Mouse (Mus musculus) liver, adult 2 months (tissue): ENCODE data around the gene Tfdp1. TPM values are rescaled to one million over a fixed set of nuclear protein-coding genes. Genes with fewer than 3 reads are reported as not detected.

ENCODE experiments used
- DNase-seq: peaks from one replicate; pipeline ENCODE4 v3.0.0-alpha.2; 2011; ENCODE audit warnings: low read depth, low spot score; ENCODE audit errors: extremely low read depth
- H3K27ac ChIP-seq: fragments of 200-500 bp; replicated peaks from 2 replicates; pipeline ENCODE4 v1.5.1; 2012; ENCODE audit warnings: low read depth, mild to moderate bottlenecking, control low read depth, inconsistent platforms, low read length; ENCODE audit not compliant: insufficient read depth
- H3K27me3 ChIP-seq: fragments of 200-500 bp; 2 replicates; pipeline ENCODE4 v1.6.1; 2012; ENCODE audit warnings: mild to moderate bottlenecking, moderate library complexity, low read length, inconsistent platforms; ENCODE audit not compliant: control insufficient read depth, insufficient read depth
- H3K36me3 ChIP-seq: fragments of 200-500 bp; 2 replicates; pipeline ENCODE4 v1.6.1; 2012; ENCODE audit warnings: low read length, inconsistent platforms; ENCODE audit not compliant: control insufficient read depth, insufficient read depth
- H3K4me1 ChIP-seq: fragments of 200-500 bp; 2 replicates; pipeline ENCODE4 v1.6.1; 2011; ENCODE audit warnings: low read length; ENCODE audit not compliant: control insufficient read depth, insufficient read depth
- H3K4me3 ChIP-seq: fragments of 200-500 bp; 2 replicates; pipeline ENCODE4 v1.5.1; 2011; ENCODE audit warnings: low read depth, mild to moderate bottlenecking, control low read depth, low read length, moderate library complexity; ENCODE audit not compliant: insufficient read depth
- H3K79me2 ChIP-seq: fragments of 200-500 bp; 2 replicates; pipeline ENCODE4 v1.6.1; 2012; ENCODE audit warnings: inconsistent platforms, mild to moderate bottlenecking, low read length, moderate library complexity; ENCODE audit not compliant: control insufficient read depth, insufficient read depth
- H3K9ac ChIP-seq: fragments of 200-500 bp; 2 replicates; pipeline ENCODE4 v1.6.1; 2012; ENCODE audit warnings: low read depth, mild to moderate bottlenecking, control low read depth, inconsistent platforms, low read length
- CTCF ChIP-seq: fragments of 200-500 bp; IDR thresholded peaks from 2 replicates; pipeline ENCODE4 v1.5.1; 2011; ENCODE audit warnings: low read depth, low read length, control low read depth
- POLR2A ChIP-seq: fragments of 200-500 bp; IDR thresholded peaks from 2 replicates; pipeline ENCODE4 v1.6.1; 2011; ENCODE audit warnings: low read length, control low read depth; ENCODE audit not compliant: insufficient read depth; ENCODE audit errors: extremely low read depth
- WGBS: fragments of 180-500 bp; shearing (Covaris S2); methylation state at CpG from one replicate; pipeline ENCODE4 v1.1.7; 2018; 5-methylcytosine and 5-hydroxymethylcytosine counted together
- polyA plus RNA-seq: library from polyadenylated mRNA; depleted of rRNA; stranded (reverse); fragments of >200 nt; gene quantifications from 2 replicates; pipeline ENCODE4 v1.2.3, GENCODE M21; 2012
- total RNA-seq: library from RNA; depleted of rRNA; stranded (reverse); fragments of >200 nt; gene quantifications from 2 replicates; pipeline ENCODE4 v1.2.3, GENCODE M21; 2014

The Tfdp1 gene
- total and polyA plus RNA-seq, 2 experiments = 12.9 to 13.2 TPM

GRCm38 (mm10) chr8:13388744-13389143 is 50.2 kb downstream of the Tfdp1 start:
- TF ChIP-seq CTCF (no peak), POLR2A (no peak)
- WGBS = 87% methylated on average over 2 of the region's 2 CpGs
- no peaks in the 10 kb centered on the region for H3K4me1 ChIP-seq
- H3K79me2 ChIP-seq = no peaks in the 10 kb centered on the region
- no peaks in the 10 kb centered on the region for H3K27me3 ChIP-seq
- no peak overlapping the region for H3K4me3 ChIP-seq
- no peaks in the 10 kb centered on the region for H3K36me3 ChIP-seq
- H3K9ac ChIP-seq = no peak overlapping the region
- no peak overlapping the region for H3K27ac ChIP-seq
- DNase-seq = no peak

GRCm38 (mm10) chr8:13393869-13394268 is 55.3 kb downstream of the Tfdp1 start:
- no peaks in the 10 kb centered on the region for H3K27me3 ChIP-seq
- H3K9ac ChIP-seq = no peak overlapping the region
- H3K4me1 ChIP-seq = no peaks in the 10 kb centered on the region
- no peaks in the 10 kb centered on the region for H3K79me2 ChIP-seq
- no peak overlapping the region for H3K27ac ChIP-seq
- no peak for DNase-seq
- TF ChIP-seq CTCF = no peak
- no peaks in the 10 kb centered on the region for H3K36me3 ChIP-seq
- H3K4me3 ChIP-seq = no peak overlapping the region
- 89% methylated on average over 7 of the region's 7 CpGs for WGBS

- Histone ChIP-seq H3K27ac (no peak within 1 kb of the TSS), H3K27me3 (no peaks in the 10 kb centered on the region), H3K36me3 (no peaks in the 10 kb centered on the region), H3K4me1 (no peaks in the 10 kb centered on the region), H3K9ac (no peak within 1 kb of the TSS), H3K79me2 (no peaks in the 10 kb centered on the region), H3K4me3 (no peak within 1 kb of the TSS)
- 79% methylated on average over 5 of the region's 5 CpGs for WGBS
- TF ChIP-seq POLR2A (no peak), CTCF (no peak)
- no peak for DNase-seq
These were observed 58.2 kb downstream of the Tfdp1 start, which contains the start of gene Atp4b for GRCm38 (mm10) chr8:13396725-13397124. Gene Atp4b (minus strand): TSS chr8:13396825.

- Histone ChIP-seq H3K79me2 (no peaks in the 10 kb centered on the region), H3K36me3 (no peaks in the 10 kb centered on the region), H3K4me1 (no peaks in the 10 kb centered on the region), H3K4me3 (no peak overlapping the region), H3K27me3 (no peaks in the 10 kb centered on the region; the same call in 1 of the 2 replicates), H3K9ac (no peak overlapping the region), H3K27ac (no peak overlapping the region)
- DNase-seq = no peak
- WGBS = 32% methylated on average over 6 of the region's 6 CpGs
- TF ChIP-seq CTCF = no peak
- TF ChIP-seq POLR2A = no peak
These were observed 65.0 kb downstream of the Tfdp1 start for GRCm38 (mm10) chr8:13403517-13403916.

- Histone ChIP-seq H3K27ac (no peak within 1 kb of the TSS), H3K36me3 (no peaks in the 10 kb centered on the region), H3K9ac (no peak within 1 kb of the TSS), H3K4me3 (no peak within 1 kb of the TSS), H3K79me2 (no peaks in the 10 kb centered on the region), H3K4me1 (no peaks in the 10 kb centered on the region), H3K27me3 (no peaks in the 10 kb centered on the region; the same call in 1 of the 2 replicates)
- 85% methylated on average over 5 of the region's 5 CpGs for WGBS
- no peak for TF ChIP-seq CTCF
- no peak for TF ChIP-seq POLR2A
- no peak for DNase-seq
These were observed 66.1 kb downstream of the Tfdp1 start, which contains the start of gene Grk1 for GRCm38 (mm10) chr8:13404666-13405131. Gene Grk1 (plus strand): TSS chr8:13405081.

GRCm38 (mm10) chr8:13406011-13406410 is 67.5 kb downstream of the Tfdp1 start:
- Histone ChIP-seq H3K27ac (no peak overlapping the region), H3K27me3 (no peaks in the 10 kb centered on the region; the same call in 1 of the 2 replicates), H3K9ac (no peak overlapping the region), H3K36me3 (no peaks in the 10 kb centered on the region), H3K79me2 (no peaks in the 10 kb centered on the region), H3K4me3 (no peak overlapping the region), H3K4me1 (no peaks in the 10 kb centered on the region)
- no peak for DNase-seq
- TF ChIP-seq POLR2A = no peak
- TF ChIP-seq CTCF = no peak
- WGBS = 93% methylated on average over 5 of the region's 5 CpGs
